Mouse (Mus musculus) heart, adult 2 months (tissue): ENCODE measurements at regions not wholly inside any gene's neighbourhood (a gene's known extent, or its start where the extent isn't known, plus 50 kb on each side); places are given as distances from the start of the nearest gene placed in this dataset.

ENCODE experiments used
- DNase-seq, 2 experiments: peaks; one replicate each; pipeline ENCODE4 v3.0.0; 2021
- H3K27ac ChIP-seq: fragments of 200-600 bp; 2 replicates; pipeline ENCODE4 v1.8.1; 2022
- H3K27me3 ChIP-seq: fragments of 200-500 bp; 2 replicates; pipeline ENCODE4 v1.6.1; 2012; ENCODE audit warnings: mild to moderate bottlenecking, low read length, inconsistent platforms, mixed read lengths; ENCODE audit not compliant: control insufficient read depth, insufficient read depth
- H3K36me3 ChIP-seq: fragments of 200-500 bp; 2 replicates; pipeline ENCODE4 v1.6.1; 2012; ENCODE audit warnings: low read length, inconsistent platforms; ENCODE audit not compliant: control insufficient read depth, insufficient read depth
- H3K4me1 ChIP-seq: fragments of 200-500 bp; 2 replicates; pipeline ENCODE4 v1.6.1; 2011; ENCODE audit warnings: low read length; ENCODE audit not compliant: control insufficient read depth, insufficient read depth
- H3K4me3 ChIP-seq: fragments of 200-600 bp; 2 replicates; pipeline ENCODE4 v1.8.1; 2022
- H3K79me2 ChIP-seq: fragments of 200-500 bp; replicated peaks from 2 replicates; pipeline ENCODE4 v1.6.1; 2012; ENCODE audit warnings: mild to moderate bottlenecking, inconsistent platforms, low read length, moderate library complexity, mixed read lengths; ENCODE audit not compliant: control insufficient read depth, insufficient read depth
- H3K9ac ChIP-seq: fragments of 200-500 bp; 2 replicates; pipeline ENCODE4 v1.6.1; 2012; ENCODE audit warnings: low read depth, mild to moderate bottlenecking, control low read depth, inconsistent platforms, low read length, mixed read lengths
- CTCF ChIP-seq: fragments of 200-600 bp; IDR thresholded peaks from 2 replicates; pipeline ENCODE4 v1.8.1; 2022; ENCODE audit warnings: antibody characterized with exemption, mild to moderate bottlenecking, moderate library complexity
- EP300 ChIP-seq: fragments of 200-500 bp; IDR thresholded peaks from 2 replicates; pipeline ENCODE4 v1.6.1; 2011; ENCODE audit warnings: low read depth, low read length, control low read depth; ENCODE audit not compliant: insufficient read depth
- POLR2A ChIP-seq: fragments of 200-500 bp; IDR thresholded peaks from 2 replicates; pipeline ENCODE4 v1.6.1; 2011; ENCODE audit warnings: mild to moderate bottlenecking, low read depth, low read length, control low read depth; ENCODE audit not compliant: insufficient read depth
- whole genome bisulfite sequencing: fragments of 180-500 bp; shearing (Covaris S2); methylation state at CpG from one replicate; pipeline ENCODE4 v1.1.7; 2018; 5-methylcytosine and 5-hydroxymethylcytosine counted together
- intact Hi-C: fragments of 180-260 bp; cut with DNase I; formaldehyde crosslinking; loops from one replicate; pipeline ENCODE4 v1.15.1; 2025

GRCm38 (mm10) chr13:5607462-5607861, 253.8 kb upstream of the Klf6 start:
- 91% methylated on average over 4 of the region's 4 CpGs for WGBS
- TF ChIP-seq CTCF (no peak), POLR2A (no peak), EP300 (no peak)
- DNase-seq, result no peak
- Histone ChIP-seq H3K27ac (no peak overlapping the region), H3K27me3 (no peaks in the 10 kb centered on the region), H3K4me1 (peaks cover 10% of the 10 kb centered on the region), H3K9ac (no peak overlapping the region), H3K4me3 (no peak overlapping the region), H3K36me3 (peaks cover 23% of the 10 kb centered on the region), H3K79me2 (no peaks in the 10 kb centered on the region)
- intact Hi-C loops, result loop anchor here (10.0 kb wide), 1 partner anchor 263 kb away; no protein-coding TSS in a partner anchor

- H3K4me3 ChIP-seq, result no peak overlapping the region
- 32% methylated on average over 7 of the region's 7 CpGs for WGBS
- intact Hi-C loops, result loop anchor here (1.0 to 5.0 kb wide), 3 partner anchors 22 to 843 kb away; no protein-coding TSS in a partner anchor
- peaks cover 13% of the 10 kb centered on the region for H3K36me3 ChIP-seq
- TF ChIP-seq EP300, result no peak
- TF ChIP-seq CTCF, result peak; percentile 25; the same call in 1 of the 2 replicates
- peaks cover 12% of the 10 kb centered on the region for H3K4me1 ChIP-seq
- no peak overlapping the region; the same call in 1 of the 2 replicates for H3K9ac ChIP-seq
- H3K79me2 ChIP-seq, result no peaks in the 10 kb centered on the region
- no peaks in the 10 kb centered on the region for H3K27me3 ChIP-seq
- peak in 1 of 2 experiments; percentile 32 for DNase-seq
- peak overlapping the region; percentile 90 for H3K27ac ChIP-seq
These were observed 247.0 kb upstream of the Klf6 start for GRCm38 (mm10) chr13:5614186-5614737.

- intact Hi-C loops, result loop anchor here (1.0 to 5.0 kb wide), 6 partner anchors 23 to 844 kb away; partner anchors contain the start of gene Klf6
- Histone ChIP-seq H3K4me1 (peaks cover 12% of the 10 kb centered on the region), H3K4me3 (no peak overlapping the region), H3K36me3 (peaks cover 13% of the 10 kb centered on the region), H3K9ac (0 out of 2 replicates have a peak overlapping the region, but pooled peaks have one; percentile 8), H3K27me3 (no peaks in the 10 kb centered on the region), H3K79me2 (no peaks in the 10 kb centered on the region), H3K27ac (peak overlapping the region; percentile 90)
- peak in 1 of 2 experiments; percentile 24 for DNase-seq
- WGBS, result 46% methylated on average over 5 of the region's 5 CpGs
- no peak for TF ChIP-seq POLR2A
These were observed 246.4 kb upstream of the Klf6 start for GRCm38 (mm10) chr13:5614833-5615232.

GRCm38 (mm10) chr13:5615327-5615726, 246.0 kb upstream of the Klf6 start:
- Histone ChIP-seq H3K36me3 (peaks cover 13% of the 10 kb centered on the region), H3K27ac (peak overlapping the region; percentile 90), H3K4me1 (peaks cover 12% of the 10 kb centered on the region), H3K79me2 (no peaks in the 10 kb centered on the region), H3K4me3 (no peak overlapping the region), H3K9ac (no peak overlapping the region), H3K27me3 (no peaks in the 10 kb centered on the region)
- 74% methylated on average over 3 of the region's 3 CpGs for WGBS
- no peak for DNase-seq
- intact Hi-C loops, result loop anchor here (2.0 to 5.0 kb wide), 4 partner anchors 87 to 845 kb away; partner anchors contain the start of gene Klf6
- TF ChIP-seq POLR2A (no peak), CTCF (no peak), EP300 (no peak)

GRCm38 (mm10) chr13:5628124-5628523, 233.2 kb upstream of the Klf6 start:
- TF ChIP-seq POLR2A (no peak), EP300 (no peak), CTCF (no peak)
- Histone ChIP-seq H3K9ac (no peak overlapping the region), H3K27me3 (no peaks in the 10 kb centered on the region), H3K79me2 (no peaks in the 10 kb centered on the region), H3K27ac (peak overlapping the region; percentile 32), H3K4me3 (no peak overlapping the region), H3K4me1 (peaks cover 6% of the 10 kb centered on the region), H3K36me3 (peaks cover 7% of the 10 kb centered on the region)
- intact Hi-C loops, result no loop called here
- 4% methylated on average over 2 of the region's 2 CpGs for WGBS
- DNase-seq, result no peak

GRCm38 (mm10) chr13:5634960-5635359, 226.3 kb upstream of the Klf6 start:
- no peak overlapping the region for H3K27ac ChIP-seq
- H3K36me3 ChIP-seq, result no peaks in the 10 kb centered on the region
- TF ChIP-seq POLR2A (no peak), CTCF (no peak), EP300 (no peak)
- no peak for DNase-seq
- 57% methylated on average over 2 of the region's 2 CpGs for WGBS
- intact Hi-C loops, result no loop called here
- H3K27me3 ChIP-seq, result no peaks in the 10 kb centered on the region
- no peak overlapping the region for H3K9ac ChIP-seq
- no peak overlapping the region for H3K4me3 ChIP-seq
- H3K4me1 ChIP-seq, result no peaks in the 10 kb centered on the region
- no peaks in the 10 kb centered on the region for H3K79me2 ChIP-seq
